Mouse (Mus musculus) myocyte (in vitro differentiated cells): ENCODE measurements around the gene Hid1.

Source experiments
- CEBPB ChIP-seq: IDR thresholded peaks from 2 replicates; pipeline ENCODE4 v1.6.1; 2011; ENCODE audit warnings: mild to moderate bottlenecking, moderate library complexity; ENCODE audit not compliant: poor library complexity, insufficient read depth, severe bottlenecking
- E2F4 ChIP-seq: IDR thresholded peaks from one replicate; pipeline ENCODE4 v1.6.1; 2011; ENCODE audit warnings: mild to moderate bottlenecking, control low read depth, moderate library complexity; ENCODE audit not compliant: insufficient read depth
- MAX ChIP-seq: IDR thresholded peaks from one replicate; pipeline ENCODE4 v1.6.1; 2011; ENCODE audit warnings: low read depth, mild to moderate bottlenecking, control low read depth
- MYOD1 ChIP-seq, 3 experiments: IDR thresholded peaks; one replicate each; pipeline ENCODE4 v1.6.1; 2011; ENCODE audit warnings: control low read depth in 2 of 3, low read depth in 2 of 3, mild to moderate bottlenecking in 2 of 3, moderate library complexity in 1 of 3; ENCODE audit not compliant: insufficient read length in 2 of 3, control insufficient read depth in 1 of 3
- MYOG ChIP-seq, 3 experiments: IDR thresholded peaks; one replicate each; pipeline ENCODE4 v1.6.1; 2011; ENCODE audit warnings: control low read depth in 2 of 3, low read depth in 2 of 3, mild to moderate bottlenecking in 2 of 3; ENCODE audit not compliant: insufficient read length in 2 of 3, control insufficient read depth in 1 of 3, insufficient read depth in 1 of 3
- POLR2A ChIP-seq: IDR thresholded peaks from one replicate; pipeline ENCODE4 v1.6.1; 2011; ENCODE audit warnings: low read depth, mild to moderate bottlenecking, control low read depth, moderate library complexity; ENCODE audit not compliant: insufficient read length
- POLR2AphosphoS2 ChIP-seq: IDR thresholded peaks from one replicate; pipeline ENCODE4 v1.6.1; 2011; ENCODE audit warnings: low read depth, control low read depth; ENCODE audit not compliant: insufficient read length
- REST ChIP-seq: IDR thresholded peaks from one replicate; pipeline ENCODE4 v1.6.1; 2011; ENCODE audit warnings: mild to moderate bottlenecking, control low read depth, moderate library complexity; ENCODE audit not compliant: insufficient read depth, insufficient read length
- TCF12 ChIP-seq: IDR thresholded peaks from one replicate; pipeline ENCODE4 v1.6.1; 2011; ENCODE audit warnings: mild to moderate bottlenecking, control low read depth; ENCODE audit not compliant: poor library complexity, insufficient read depth, severe bottlenecking
- TCF3 ChIP-seq: IDR thresholded peaks from one replicate; pipeline ENCODE4 v1.6.1; 2011; ENCODE audit warnings: low read depth, control low read depth; ENCODE audit not compliant: insufficient read length
- USF1 ChIP-seq: IDR thresholded peaks from one replicate; pipeline ENCODE4 v1.6.1; 2011; ENCODE audit warnings: low read depth, mild to moderate bottlenecking, control low read depth, moderate library complexity

DNA sequence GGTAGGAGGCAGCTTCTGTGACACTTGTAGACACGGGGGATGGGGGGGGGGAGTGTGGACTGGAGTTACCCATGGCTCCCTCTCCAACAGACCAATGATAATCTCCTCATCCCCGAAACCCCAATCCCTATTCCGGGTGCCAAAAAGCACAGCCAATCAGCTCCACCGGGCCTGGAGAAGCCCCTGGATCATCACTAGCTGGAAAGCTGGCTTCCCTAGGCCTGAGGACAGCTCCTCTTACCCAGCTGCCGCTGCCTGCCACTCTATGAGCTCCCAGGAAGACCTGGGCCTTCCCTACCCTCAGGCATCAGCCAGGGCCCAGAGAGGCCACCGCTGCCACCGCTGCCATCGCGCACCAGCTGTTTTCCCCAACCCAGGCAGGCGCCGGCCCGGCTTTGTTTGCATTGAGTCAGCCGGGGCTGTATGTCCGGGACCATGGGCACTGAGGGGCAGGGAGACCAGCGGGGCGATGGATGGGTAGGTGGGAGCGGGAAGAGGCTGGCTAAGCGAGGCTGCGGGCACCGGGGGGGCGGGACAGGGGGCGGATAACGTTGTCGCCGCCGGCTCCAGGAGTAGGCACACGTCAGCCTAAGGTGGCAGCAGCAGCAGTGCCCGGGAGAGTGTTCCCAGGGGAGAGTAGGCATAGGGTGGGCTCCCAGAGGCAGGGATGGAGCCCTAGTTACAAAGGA, 706 bp downstream of the Hid1 start:
- no peak for TF ChIP-seq MAX
- TF ChIP-seq E2F4: no peak
- TF ChIP-seq POLR2A: no peak
- no peak for TF ChIP-seq TCF12
- peak in 2 of 3 experiments; percentile 31 to 54 for TF ChIP-seq MYOG (IDR thresholded peaks at IDR 0.05; ENCODE audit: control insufficient read depth in 1 of 3, insufficient read depth in 1 of 3, insufficient read length in 2 of 3, low read depth in 2 of 3)
- TF ChIP-seq CEBPB: no peak
- TF ChIP-seq USF1: no peak
- TF ChIP-seq MYOD1 (IDR thresholded peaks at IDR 0.05; ENCODE audit: control insufficient read depth in 1 of 3, insufficient read length in 2 of 3, low read depth in 2 of 3): peak in 2 of 3 experiments; percentile 34 to 59
- no peak for TF ChIP-seq TCF3
- peak; percentile 17 for TF ChIP-seq POLR2AphosphoS2
- TF ChIP-seq REST: no peak
